Mouse (Mus musculus): ENCODE measurements around the gene Tnfrsf1a. TPM values are rescaled to one million over a fixed set of nuclear protein-coding genes. Genes with fewer than 3 reads are reported as not detected.
A peak's percentile ranks its signal among the peaks of the same experiment; 100 is the strongest.

The Tnfrsf1a gene
- polyA plus RNA-seq, 1 experiment from 2014 or later, result 69.3 TPM

GRCm38 (mm10) chr6:125363451-125364242, 14.5 kb downstream of the Tnfrsf1a start:
- 0 out of 2 replicates have a peak overlapping the region, but pooled peaks have one; percentile 12 for H3K9ac ChIP-seq (ENCODE audit: low read depth, low read length)
- H3K27ac ChIP-seq (ENCODE audit: low read depth, low read length), result no peak overlapping the region
- WGBS, result 18% methylated on average over 23 of the region's 23 CpGs
- ATAC-seq (ENCODE audit: low FRiP score, low TSS enrichment), result no peak
- peaks cover 12% of the 10 kb centered on the region for H3K4me1 ChIP-seq (ENCODE audit: control insufficient read depth, insufficient read depth, low read length)
- H3K27me3 ChIP-seq (ENCODE audit: control insufficient read depth, insufficient read depth, low read length), result peaks cover 4% of the 10 kb centered on the region
- peaks cover 31% of the 10 kb centered on the region for H3K36me3 ChIP-seq (ENCODE audit: control insufficient read depth, insufficient read depth, low read length)
- H3K4me3 ChIP-seq (ENCODE audit: low read length), result 0 out of 2 replicates have a peak overlapping the region, but pooled peaks have one; percentile 4
- peak overlapping the region; percentile 38 for H3K4me2 ChIP-seq (replicated peaks; ENCODE audit: low read depth, low read length)
- H3K9me3 ChIP-seq (ENCODE audit: control insufficient read depth, low read length), result no peaks in the 10 kb centered on the region

- ATAC-seq (ENCODE audit: low FRiP score, low TSS enrichment), result peak; percentile 29; the same call in 1 of the 2 replicates
- 6% methylated on average over 8 of the region's 8 CpGs for WGBS
- no peak overlapping the region for H3K9ac ChIP-seq (ENCODE audit: low read depth, low read length)
- no peak overlapping the region for H3K4me2 ChIP-seq (replicated peaks; ENCODE audit: low read depth, low read length)
- no peak overlapping the region for H3K4me3 ChIP-seq (ENCODE audit: low read length)
- no peak overlapping the region for H3K27ac ChIP-seq (ENCODE audit: low read depth, low read length)
- H3K9me3 ChIP-seq (ENCODE audit: control insufficient read depth, low read length), result no peaks in the 10 kb centered on the region
- H3K27me3 ChIP-seq (ENCODE audit: control insufficient read depth, insufficient read depth, low read length), result peaks cover 4% of the 10 kb centered on the region
- peaks cover 23% of the 10 kb centered on the region for H3K36me3 ChIP-seq (ENCODE audit: control insufficient read depth, insufficient read depth, low read length)
- H3K4me1 ChIP-seq (ENCODE audit: control insufficient read depth, insufficient read depth, low read length), result peaks cover 12% of the 10 kb centered on the region
Measured at GRCm38 (mm10) chr6:125364448-125364847, 15.3 kb downstream of the Tnfrsf1a start.

DNA sequence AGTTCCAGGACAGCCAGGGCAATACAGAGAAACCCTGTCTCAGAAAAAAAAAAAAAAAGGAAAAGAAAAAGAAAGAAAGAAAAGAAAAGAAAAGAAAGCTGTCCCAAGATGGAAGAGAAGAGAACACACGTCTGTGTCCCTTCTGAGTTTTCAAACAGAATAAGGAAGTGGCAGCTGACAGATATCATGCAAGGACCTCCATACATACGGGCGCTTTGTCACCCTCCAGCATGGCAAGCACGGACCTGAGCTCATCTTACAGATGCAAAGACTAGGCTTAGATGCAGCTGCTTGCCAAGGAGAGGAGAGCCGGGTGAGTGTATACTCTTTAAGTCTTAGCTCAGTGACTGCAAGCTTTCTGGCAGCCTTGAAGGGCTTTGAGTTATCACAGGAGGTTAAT, 16.4 kb downstream of the Tnfrsf1a start:
- no peak for ATAC-seq (ENCODE audit: low FRiP score, low TSS enrichment)
- peaks cover 18% of the 10 kb centered on the region for H3K36me3 ChIP-seq (ENCODE audit: control insufficient read depth, insufficient read depth, low read length)
- H3K4me3 ChIP-seq (ENCODE audit: low read length), result no peak overlapping the region
- H3K27me3 ChIP-seq (ENCODE audit: control insufficient read depth, insufficient read depth, low read length), result peaks cover 4% of the 10 kb centered on the region
- no peak overlapping the region for H3K4me2 ChIP-seq (replicated peaks; ENCODE audit: low read depth, low read length)
- no peak overlapping the region for H3K27ac ChIP-seq (ENCODE audit: low read depth, low read length)
- WGBS, result 85% methylated on average over 5 of the region's 5 CpGs
- H3K9ac ChIP-seq (ENCODE audit: low read depth, low read length), result no peak overlapping the region
- peaks cover 12% of the 10 kb centered on the region for H3K4me1 ChIP-seq (ENCODE audit: control insufficient read depth, insufficient read depth, low read length)
- H3K9me3 ChIP-seq (ENCODE audit: control insufficient read depth, low read length), result no peaks in the 10 kb centered on the region

DNA sequence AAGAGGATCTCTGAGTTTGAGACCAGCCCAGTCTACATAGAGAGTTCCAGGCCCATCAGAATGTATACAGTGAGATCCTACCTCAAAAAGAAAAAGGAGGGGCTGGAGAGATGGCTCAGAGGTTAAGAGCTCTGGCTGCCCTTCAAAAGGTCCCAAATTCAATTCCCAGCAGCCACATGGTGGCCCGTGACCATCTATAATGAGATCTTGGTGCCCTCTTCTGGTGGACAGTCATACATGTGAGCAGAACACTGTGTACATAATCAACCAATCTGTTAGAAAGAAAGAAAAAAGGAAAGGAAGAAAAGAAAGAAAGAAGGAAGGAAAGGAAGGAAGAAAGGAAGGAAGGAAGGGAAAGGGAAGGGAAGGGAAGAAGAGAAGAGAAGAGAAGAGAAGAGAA, 17.0 kb downstream of the Tnfrsf1a start:
- Histone ChIP-seq H3K4me3 (ENCODE audit: low read length) (no peak overlapping the region), H3K36me3 (ENCODE audit: control insufficient read depth, insufficient read depth, low read length) (peaks cover 11% of the 10 kb centered on the region; the same call in 1 of the 2 replicates), H3K9ac (ENCODE audit: low read depth, low read length) (no peak overlapping the region), H3K9me3 (ENCODE audit: control insufficient read depth, low read length) (no peaks in the 10 kb centered on the region), H3K27ac (ENCODE audit: low read depth, low read length) (no peak overlapping the region), H3K27me3 (ENCODE audit: control insufficient read depth, insufficient read depth, low read length) (peaks cover 4% of the 10 kb centered on the region), H3K4me2 (replicated peaks; ENCODE audit: low read depth, low read length) (no peak overlapping the region), H3K4me1 (ENCODE audit: control insufficient read depth, insufficient read depth, low read length) (peaks cover 12% of the 10 kb centered on the region)
- no peak for ATAC-seq (ENCODE audit: low FRiP score, low TSS enrichment)
- WGBS, result 85% methylated on average over 1 of the region's 1 CpGs

GRCm38 (mm10) chr6:125367758-125368371, 18.7 kb downstream of the Tnfrsf1a start:
- WGBS, result 60% methylated on average over 4 of the region's 4 CpGs
- peak overlapping the region; percentile 7; the same call in 1 of the 2 replicates for H3K27ac ChIP-seq (ENCODE audit: low read depth, low read length)
- H3K9ac ChIP-seq (ENCODE audit: low read depth, low read length), result no peak overlapping the region

DNA sequence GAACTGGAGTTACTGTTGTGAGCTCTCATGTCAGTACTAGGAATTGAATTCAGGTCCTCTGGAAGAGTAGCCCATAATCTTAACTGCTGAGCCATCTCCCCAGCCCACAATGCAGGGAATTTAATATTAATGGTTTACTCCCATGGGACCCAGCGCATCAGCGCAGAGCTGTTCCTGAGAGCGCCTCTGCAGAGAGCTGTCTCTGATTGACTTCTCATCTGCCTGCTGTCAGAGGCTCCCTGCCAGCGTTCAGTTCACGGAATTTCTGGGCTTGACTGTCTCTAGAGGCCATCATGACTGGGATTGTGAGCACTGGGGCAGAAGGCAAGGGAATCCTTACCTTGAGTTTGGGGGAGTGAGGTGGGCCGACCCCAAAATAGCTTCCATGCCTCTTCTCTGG, 27.9 kb downstream of the Tnfrsf1a start:
- Histone ChIP-seq H3K36me3 (ENCODE audit: control insufficient read depth, insufficient read depth, low read length) (no peaks in the 10 kb centered on the region), H3K9ac (ENCODE audit: low read depth, low read length) (no peak overlapping the region), H3K27me3 (ENCODE audit: control insufficient read depth, insufficient read depth, low read length) (peaks cover 18% of the 10 kb centered on the region), H3K9me3 (ENCODE audit: control insufficient read depth, low read length) (no peaks in the 10 kb centered on the region), H3K4me2 (replicated peaks; ENCODE audit: low read depth, low read length) (no peak overlapping the region), H3K4me1 (ENCODE audit: control insufficient read depth, insufficient read depth, low read length) (peaks cover 34% of the 10 kb centered on the region), H3K27ac (ENCODE audit: low read depth, low read length) (no peak overlapping the region), H3K4me3 (ENCODE audit: low read length) (no peak overlapping the region)
- WGBS, result 55% methylated on average over 6 of the region's 6 CpGs
- no peak for ATAC-seq (ENCODE audit: low FRiP score, low TSS enrichment)

More at GRCm38 (mm10) chr6:125367758-125368371, 18.7 kb downstream of the Tnfrsf1a start:
- no peak overlapping the region for H3K4me2 ChIP-seq (replicated peaks; ENCODE audit: low read depth, low read length)
- no peaks in the 10 kb centered on the region for H3K9me3 ChIP-seq (ENCODE audit: control insufficient read depth, low read length)
- no peak for ATAC-seq (ENCODE audit: low FRiP score, low TSS enrichment)
- H3K4me1 ChIP-seq (ENCODE audit: control insufficient read depth, insufficient read depth, low read length), result peaks cover 11% of the 10 kb centered on the region; the same call in 1 of the 2 replicates
- H3K27me3 ChIP-seq (ENCODE audit: control insufficient read depth, insufficient read depth, low read length), result peaks cover 2% of the 10 kb centered on the region
- H3K36me3 ChIP-seq (ENCODE audit: control insufficient read depth, insufficient read depth, low read length), result no peaks in the 10 kb centered on the region
- H3K4me3 ChIP-seq (ENCODE audit: low read length), result no peak overlapping the region

DNA sequence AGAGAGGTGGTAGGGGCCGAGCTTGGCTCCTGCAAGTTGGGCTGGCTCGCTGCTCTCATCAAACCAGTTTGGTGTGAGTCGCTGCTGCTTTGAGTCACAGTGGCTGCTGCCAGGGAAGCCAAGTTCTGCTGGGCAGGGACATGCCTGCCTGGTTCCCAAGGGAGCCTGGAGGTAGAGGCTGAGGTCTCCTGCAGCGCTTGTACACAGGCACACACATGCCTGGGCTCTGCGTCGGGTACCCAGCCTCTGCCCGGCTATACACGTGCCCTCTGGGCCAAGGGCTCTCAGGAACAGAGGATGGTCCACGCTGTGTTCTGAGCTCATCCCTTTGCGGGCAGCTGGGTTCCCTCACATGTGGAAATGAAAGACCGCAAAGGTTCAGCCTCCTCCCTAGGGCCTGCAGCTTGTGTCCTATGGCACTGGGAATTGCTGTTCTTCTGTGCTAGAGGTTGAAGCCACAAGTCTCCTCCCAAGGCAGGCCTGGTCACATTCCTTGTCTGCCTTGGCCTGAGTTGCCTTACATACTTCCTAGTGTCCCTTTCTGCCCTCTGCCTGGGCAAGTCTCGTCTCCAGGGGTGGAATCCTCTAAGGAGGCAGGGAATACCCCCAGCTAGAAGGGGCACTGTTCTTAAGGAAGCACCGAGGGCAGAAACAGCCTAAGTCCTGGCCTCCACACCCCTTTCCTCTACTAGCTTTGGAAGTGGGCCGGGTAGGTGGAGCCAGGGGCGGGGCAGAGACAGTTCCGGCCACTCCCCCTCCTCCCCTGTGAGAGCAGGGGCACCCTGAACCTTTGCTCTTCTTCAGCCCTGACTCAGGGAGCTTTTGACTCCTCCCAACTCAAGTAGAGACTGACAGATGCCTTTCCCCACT, 28.7 kb downstream of the Tnfrsf1a start:
- WGBS, result 34% methylated on average over 16 of the region's 16 CpGs

DNA sequence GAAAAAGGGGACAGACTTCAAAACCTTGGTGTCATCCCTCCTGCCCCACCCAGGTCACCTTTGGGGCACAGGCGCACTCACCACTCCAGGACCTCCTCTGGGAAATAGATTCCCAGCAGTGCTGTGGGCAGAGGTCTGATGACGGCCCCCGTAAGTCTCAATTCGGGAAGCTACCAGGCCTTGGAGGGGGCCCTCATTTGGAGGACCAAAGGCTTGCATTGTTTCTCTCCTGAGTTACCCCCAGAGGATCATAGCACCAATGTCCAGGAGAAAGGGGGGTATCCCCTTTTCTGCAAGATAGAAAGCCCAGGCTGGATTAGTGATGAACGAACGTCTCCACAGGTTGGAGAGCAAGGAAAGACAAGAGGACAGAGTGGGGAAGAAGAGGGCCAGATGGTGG, 29.5 kb downstream of the Tnfrsf1a start:
- 15% methylated on average over 6 of the region's 6 CpGs for WGBS
- Histone ChIP-seq H3K9ac (ENCODE audit: low read depth, low read length) (no peak overlapping the region), H3K27me3 (ENCODE audit: control insufficient read depth, insufficient read depth, low read length) (peaks cover 18% of the 10 kb centered on the region), H3K9me3 (ENCODE audit: control insufficient read depth, low read length) (no peaks in the 10 kb centered on the region), H3K4me1 (ENCODE audit: control insufficient read depth, insufficient read depth, low read length) (peaks cover 34% of the 10 kb centered on the region), H3K4me3 (ENCODE audit: low read length) (no peak overlapping the region), H3K27ac (ENCODE audit: low read depth, low read length) (no peak overlapping the region), H3K4me2 (replicated peaks; ENCODE audit: low read depth, low read length) (peak overlapping the region; percentile 21), H3K36me3 (ENCODE audit: control insufficient read depth, insufficient read depth, low read length) (no peaks in the 10 kb centered on the region)
- no peak for ATAC-seq (ENCODE audit: low FRiP score, low TSS enrichment)

More for the DNA sequence above, 28.7 kb downstream of the Tnfrsf1a start:
- Histone ChIP-seq H3K4me1 (ENCODE audit: control insufficient read depth, insufficient read depth, low read length) (peaks cover 34% of the 10 kb centered on the region), H3K27ac (ENCODE audit: low read depth, low read length) (peak overlapping the region; percentile 42; the same call in 1 of the 2 replicates), H3K36me3 (ENCODE audit: control insufficient read depth, insufficient read depth, low read length) (no peaks in the 10 kb centered on the region), H3K4me2 (replicated peaks; ENCODE audit: low read depth, low read length) (peak overlapping the region; percentile 21), H3K9ac (ENCODE audit: low read depth, low read length) (peak overlapping the region; percentile 31; the same call in 1 of the 2 replicates), H3K27me3 (ENCODE audit: control insufficient read depth, insufficient read depth, low read length) (peaks cover 18% of the 10 kb centered on the region), H3K4me3 (ENCODE audit: low read length) (no peak overlapping the region), H3K9me3 (ENCODE audit: control insufficient read depth, low read length) (no peaks in the 10 kb centered on the region)
- ATAC-seq (ENCODE audit: low FRiP score, low TSS enrichment), result peak; percentile 45; the same call in 1 of the 2 replicates
